Mouse (Mus musculus): ENCODE measurements at regions not wholly inside any gene's neighbourhood (a gene's known extent, or its start where the extent isn't known, plus 50 kb on each side); places are given as distances from the start of the nearest gene placed in this dataset.
A peak's percentile ranks its signal among the peaks of the same experiment; 100 is the strongest.

DNA sequence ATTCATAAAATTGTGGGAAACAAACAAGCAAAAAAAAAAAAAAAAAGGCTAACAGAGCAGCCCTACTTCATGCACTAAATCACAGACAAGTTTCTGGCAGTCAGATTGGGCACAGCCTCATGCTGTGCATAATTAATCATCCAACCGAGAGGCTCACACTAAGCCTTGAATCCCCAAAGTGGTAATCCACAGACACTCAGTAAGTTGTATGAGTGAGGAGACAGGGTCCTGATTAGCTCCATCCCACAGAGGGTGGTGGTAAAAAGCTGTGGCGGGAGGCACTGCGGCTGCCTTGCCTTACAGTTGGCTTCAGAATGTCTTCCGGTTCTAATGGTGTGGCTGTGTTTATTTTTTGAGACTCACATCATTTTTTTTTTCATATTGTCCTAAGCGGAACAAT is 53.4 kb upstream of the Wdr72 start:
- H3K9ac ChIP-seq (replicated peaks; ENCODE audit: low read length, poor library complexity, severe bottlenecking) = no peak overlapping the region
- H3K9me3 ChIP-seq (ENCODE audit: low read length) = no peaks in the 10 kb centered on the region
- ATAC-seq (ENCODE audit: low FRiP score) = peak; percentile 41; the same call in 1 of the 2 replicates
- DNase-seq (ENCODE audit: low spot score) = peak; percentile 62
- no peaks in the 10 kb centered on the region for H3K27me3 ChIP-seq (ENCODE audit: insufficient read depth, low read length)
- H3K27ac ChIP-seq (ENCODE audit: low read depth, low read length) = peak overlapping the region; percentile 38; the same call in 1 of the 2 replicates
- TF ChIP-seq CTCF (IDR thresholded peaks at IDR 0.05) = no peak
- no peak overlapping the region for H3K4me2 ChIP-seq (ENCODE audit: low read depth, low read length, poor library complexity, severe bottlenecking)
- 20% methylated on average over 5 of the region's 5 CpGs for WGBS
- H3K4me3 ChIP-seq (ENCODE audit: low read depth, low read length) = no peak overlapping the region
- no peaks in the 10 kb centered on the region for H3K36me3 ChIP-seq (ENCODE audit: insufficient read depth, low read length)
- H3K4me1 ChIP-seq (ENCODE audit: insufficient read depth, low read length) = peaks cover 12% of the 10 kb centered on the region; the same call in 1 of the 2 replicates

DNA sequence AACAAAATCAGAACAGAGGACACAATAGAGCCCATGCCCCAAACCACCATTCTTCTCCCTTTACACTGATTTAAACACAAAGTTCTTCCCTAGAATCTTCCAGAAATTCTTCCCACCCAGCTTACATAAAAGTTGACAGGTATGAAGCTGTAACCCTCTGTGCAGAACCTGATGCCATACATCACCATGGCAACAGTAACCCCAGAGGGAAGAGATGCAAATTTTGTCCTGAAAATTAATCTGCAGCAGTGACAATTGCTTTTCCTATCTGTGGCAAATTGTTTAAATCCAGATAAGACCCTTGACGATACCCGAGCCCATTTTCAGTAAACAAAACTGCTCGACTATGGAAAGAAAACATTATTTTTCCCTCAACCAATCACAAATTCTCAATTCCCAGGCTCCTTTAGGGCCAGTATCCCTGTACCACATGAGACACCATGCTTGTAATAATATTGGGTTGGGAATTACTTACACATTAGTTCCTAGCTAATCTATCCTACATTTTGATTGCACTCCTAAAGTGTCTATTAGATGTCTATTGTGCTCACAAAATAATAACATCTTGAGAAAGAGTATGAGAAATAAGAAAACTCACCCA is 52.6 kb upstream of the Wdr72 start:
- no peak for TF ChIP-seq CTCF (IDR thresholded peaks at IDR 0.05)
- Histone ChIP-seq H3K36me3 (ENCODE audit: insufficient read depth, low read length) (no peaks in the 10 kb centered on the region), H3K9me3 (ENCODE audit: low read length) (no peaks in the 10 kb centered on the region), H3K4me3 (ENCODE audit: low read depth, low read length) (no peak overlapping the region), H3K9ac (replicated peaks; ENCODE audit: low read length, poor library complexity, severe bottlenecking) (no peak overlapping the region), H3K4me1 (ENCODE audit: insufficient read depth, low read length) (peaks cover 12% of the 10 kb centered on the region; the same call in 1 of the 2 replicates), H3K4me2 (ENCODE audit: low read depth, low read length, poor library complexity, severe bottlenecking) (no peak overlapping the region), H3K27ac (ENCODE audit: low read depth, low read length) (peak overlapping the region; percentile 38; the same call in 1 of the 2 replicates), H3K27me3 (ENCODE audit: insufficient read depth, low read length) (no peaks in the 10 kb centered on the region)
- ATAC-seq (ENCODE audit: low FRiP score) = peak; percentile 70; the same call in 1 of the 2 replicates
- peak; percentile 66 for DNase-seq (ENCODE audit: low spot score)
- 24% methylated on average over 3 of the region's 3 CpGs for WGBS

DNA sequence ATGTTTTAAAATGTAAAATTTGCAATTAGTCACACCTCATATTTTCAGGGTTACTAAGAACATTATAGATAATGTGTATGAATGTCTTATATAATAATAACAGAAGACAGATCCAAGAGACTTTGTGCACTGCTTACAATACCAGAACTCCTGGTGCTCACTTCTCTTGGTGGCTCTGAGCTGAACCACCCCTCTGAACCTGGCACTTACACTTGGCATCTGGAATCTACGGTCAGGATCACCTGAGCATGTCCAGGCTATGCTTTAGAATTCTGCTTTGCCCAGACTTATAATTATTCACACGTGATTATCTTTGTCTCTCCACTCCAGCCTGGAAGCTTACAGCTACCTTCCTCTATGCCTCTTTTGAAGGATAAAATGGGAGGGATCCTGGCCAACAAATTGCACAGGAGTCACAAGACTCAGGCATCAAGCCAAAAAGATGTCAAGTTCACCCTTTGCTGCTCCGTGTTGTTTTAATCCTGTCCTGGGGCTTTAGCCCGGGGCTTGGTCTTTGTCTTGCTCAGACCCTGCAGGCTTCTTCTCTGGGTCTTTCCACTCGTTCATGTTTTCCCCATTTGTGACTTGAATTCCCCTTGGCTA is 51.8 kb upstream of the Wdr72 start:
- no peak overlapping the region for H3K27ac ChIP-seq (ENCODE audit: low read depth, low read length)
- DNase-seq (ENCODE audit: low spot score) = peak; percentile 64
- WGBS = 28% methylated on average over 5 of the region's 5 CpGs

More for the DNA sequence above, 51.8 kb upstream of the Wdr72 start:
- no peak for TF ChIP-seq CTCF (IDR thresholded peaks at IDR 0.05)
- Histone ChIP-seq H3K4me2 (ENCODE audit: low read depth, low read length, poor library complexity, severe bottlenecking) (no peak overlapping the region), H3K9ac (replicated peaks; ENCODE audit: low read length, poor library complexity, severe bottlenecking) (no peak overlapping the region), H3K4me3 (ENCODE audit: low read depth, low read length) (no peak overlapping the region), H3K36me3 (ENCODE audit: insufficient read depth, low read length) (no peaks in the 10 kb centered on the region), H3K27me3 (ENCODE audit: insufficient read depth, low read length) (no peaks in the 10 kb centered on the region), H3K9me3 (ENCODE audit: low read length) (no peaks in the 10 kb centered on the region), H3K4me1 (ENCODE audit: insufficient read depth, low read length) (peaks cover 12% of the 10 kb centered on the region; the same call in 1 of the 2 replicates)
- no peak for ATAC-seq (ENCODE audit: low FRiP score)

All from midbrain, postnatal 0 days (tissue).